Mouse (Mus musculus) bone marrow, adult 2 months (tissue): ENCODE measurements around the gene Arhgap22. TPM values are rescaled to one million over a fixed set of nuclear protein-coding genes. Genes with fewer than 3 reads are reported as not detected.
A peak's percentile ranks its signal among the peaks of the same experiment; 100 is the strongest.

Experiments
- H3K27ac ChIP-seq: fragments of 200-500 bp; 2 replicates; pipeline ENCODE4 v1.5.1; 2012; ENCODE audit warnings: low read depth, mild to moderate bottlenecking, control low read depth, inconsistent platforms, low read length; ENCODE audit not compliant: control insufficient read depth, poor library complexity, insufficient read depth
- H3K4me1 ChIP-seq: fragments of 200-500 bp; 2 replicates; pipeline ENCODE4 v1.6.1; 2011; ENCODE audit warnings: low read length; ENCODE audit not compliant: control insufficient read depth, insufficient read depth
- H3K4me3 ChIP-seq: fragments of 200-500 bp; replicated peaks from 2 replicates; pipeline ENCODE3; 2011; ENCODE audit warnings: mild to moderate bottlenecking, low read depth, low read length, control low read depth; ENCODE audit not compliant: control insufficient read depth
- CTCF ChIP-seq: fragments of 200-500 bp; IDR thresholded peaks from 2 replicates; pipeline ENCODE4 v1.5.1; 2011; ENCODE audit warnings: low read length, control low read depth; ENCODE audit not compliant: control insufficient read depth, insufficient read depth
- POLR2A ChIP-seq: fragments of 200-500 bp; IDR thresholded peaks from 2 replicates; pipeline ENCODE4 v1.6.1; 2011; ENCODE audit warnings: low read depth, mild to moderate bottlenecking, control low read depth, low read length, borderline replicate concordance; ENCODE audit not compliant: control insufficient read depth
- WGBS: fragments of 180-500 bp; shearing (Covaris S2); methylation state at CpG from one replicate; pipeline ENCODE4 v1.1.7; 2018; 5-methylcytosine and 5-hydroxymethylcytosine counted together
- polyA plus RNA-seq: library from polyadenylated mRNA; stranded (reverse); fragments of >200 nt; gene quantifications from 2 replicates; pipeline ENCODE4 v1.2.4, GENCODE M21; 2011; ENCODE audit warnings: low replicate concordance; ENCODE audit not compliant: missing spikeins, insufficient read depth, insufficient read length

Gene Arhgap22
- polyA plus RNA-seq, 1 experiment: 1.3 TPM

- WGBS: 62% methylated on average over 10 of the region's 10 CpGs
- Histone ChIP-seq H3K27ac (peak overlapping the region; percentile 95), H3K4me3 (no peak overlapping the region), H3K4me1 (peaks cover 6% of the 10 kb centered on the region)
- TF ChIP-seq CTCF: no peak
Observed at GRCm38 (mm10) chr14:33189230-33189629, 24.6 kb upstream of the Arhgap22 start.

DNA sequence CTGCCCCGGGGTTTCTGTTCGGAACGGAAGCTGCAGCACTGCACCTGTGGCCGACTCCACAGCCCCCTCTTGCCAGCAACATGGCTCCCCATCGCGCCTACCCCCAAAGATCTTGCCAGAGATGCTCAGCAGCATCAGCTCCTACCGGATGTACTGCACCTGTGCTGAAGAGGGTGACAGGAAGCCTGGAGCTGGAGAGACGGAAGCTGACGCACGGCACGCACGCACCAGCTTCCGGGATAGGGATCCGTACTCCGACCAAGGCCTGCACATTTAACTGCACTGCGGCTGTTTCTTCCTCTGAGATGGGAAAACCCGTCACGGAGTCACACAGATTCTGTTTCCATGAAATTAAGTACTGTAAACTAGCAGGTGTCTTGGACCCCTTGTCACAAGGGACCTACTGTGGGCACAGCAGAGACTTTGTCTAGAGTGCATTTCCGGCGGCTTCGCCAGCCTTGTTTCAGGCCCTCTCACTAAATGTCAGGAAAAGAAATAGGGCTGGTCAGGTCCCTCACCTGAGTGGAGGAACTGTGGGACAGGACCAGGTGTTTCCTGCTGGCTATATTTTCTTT is 23.9 kb upstream of the Arhgap22 start:
- peak overlapping the region; percentile 95 for H3K27ac ChIP-seq
- H3K4me3 ChIP-seq: peak overlapping the region; percentile 5
- WGBS: 77% methylated on average over 21 of the region's 21 CpGs
- peaks cover 4% of the 10 kb centered on the region for H3K4me1 ChIP-seq
- TF ChIP-seq POLR2A (no peak), CTCF (no peak)

- WGBS: 9% methylated on average over 1 of the region's 1 CpGs
- Histone ChIP-seq H3K27ac (peak overlapping the region; percentile 50; the same call in 1 of the 2 replicates), H3K4me3 (no peak overlapping the region), H3K4me1 (peaks cover 7% of the 10 kb centered on the region)
- TF ChIP-seq POLR2A (no peak), CTCF (no peak)
Observed at GRCm38 (mm10) chr14:33190646-33191045, 23.2 kb upstream of the Arhgap22 start.

- Histone ChIP-seq H3K4me3 (no peak overlapping the region), H3K27ac (peak overlapping the region; percentile 90), H3K4me1 (peaks cover 5% of the 10 kb centered on the region)
- no peak for TF ChIP-seq POLR2A
- no peak for TF ChIP-seq CTCF
Observed at GRCm38 (mm10) chr14:33193762-33194161, 20.1 kb upstream of the Arhgap22 start.

DNA sequence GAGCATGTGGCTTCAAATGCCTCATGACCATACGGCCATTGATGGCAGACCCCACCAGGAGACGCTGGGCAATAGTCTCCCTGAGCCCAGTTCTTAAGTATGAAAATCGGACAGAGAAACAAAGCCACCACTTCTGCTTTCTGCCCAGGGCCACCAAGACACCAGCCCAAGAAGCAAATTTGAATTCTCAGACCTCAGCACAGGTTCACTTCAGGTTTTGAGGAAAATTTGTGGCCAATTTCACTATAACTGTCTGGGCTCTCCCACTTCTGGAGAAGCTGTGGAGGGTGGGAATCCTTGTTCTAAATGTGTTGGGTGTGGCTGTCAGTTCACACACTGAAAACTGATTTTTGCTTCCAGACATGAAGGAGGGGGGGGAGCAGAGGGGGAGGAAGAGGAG is 19.6 kb upstream of the Arhgap22 start:
- Histone ChIP-seq H3K4me1 (peaks cover 5% of the 10 kb centered on the region), H3K4me3 (no peak overlapping the region), H3K27ac (peak overlapping the region; percentile 90)
- TF ChIP-seq CTCF: no peak
- TF ChIP-seq POLR2A: no peak
- WGBS: 3% methylated on average over 3 of the region's 3 CpGs

DNA sequence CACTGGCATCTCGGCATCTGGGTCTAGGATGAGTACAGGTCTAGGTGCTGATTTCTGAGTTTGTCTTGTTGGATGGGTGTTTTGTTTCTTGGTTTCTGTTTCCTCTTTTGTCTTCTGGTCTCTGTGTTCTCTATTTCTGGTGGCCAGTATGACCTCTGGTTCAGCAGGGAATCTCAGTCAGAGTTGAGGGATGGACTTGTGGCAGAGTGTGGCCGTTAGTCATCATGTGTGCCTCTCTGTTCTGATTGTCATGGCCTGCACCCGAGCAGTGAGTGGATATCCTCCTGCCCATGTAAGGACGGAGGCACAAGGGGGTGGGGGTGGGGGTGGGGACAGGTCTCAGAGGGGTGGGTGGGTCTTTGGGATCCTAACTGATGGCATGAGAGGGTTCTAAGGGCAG is 11.7 kb upstream of the Arhgap22 start:
- TF ChIP-seq CTCF (no peak), POLR2A (no peak)
- Histone ChIP-seq H3K4me1 (no peaks in the 10 kb centered on the region; the same call in 1 of the 2 replicates), H3K27ac (no peak overlapping the region), H3K4me3 (no peak overlapping the region)
- WGBS: 68% methylated on average over 4 of the region's 4 CpGs

DNA sequence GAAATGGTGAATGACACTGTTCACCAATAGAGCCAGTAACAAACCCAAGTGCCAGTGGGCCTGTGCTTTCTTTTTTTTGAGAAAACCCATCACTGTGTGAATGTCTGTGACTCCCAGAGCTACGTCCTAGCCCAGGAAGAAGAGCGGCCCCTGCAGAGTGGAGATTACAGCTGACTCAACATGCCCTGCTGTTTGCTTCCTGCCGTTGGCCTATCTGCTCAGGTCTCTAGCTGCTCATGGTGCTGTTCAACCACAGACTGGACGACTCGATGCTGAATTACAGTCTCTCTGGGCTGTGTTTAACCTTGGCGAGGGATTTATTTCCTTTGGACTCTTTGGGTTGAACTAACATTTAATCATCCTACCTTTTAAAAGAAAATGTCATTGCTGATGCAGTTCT is 10.9 kb upstream of the Arhgap22 start:
- TF ChIP-seq CTCF: no peak
- no peak for TF ChIP-seq POLR2A
- H3K4me3 ChIP-seq: no peak overlapping the region
- no peak overlapping the region for H3K27ac ChIP-seq
- H3K4me1 ChIP-seq: no peaks in the 10 kb centered on the region; the same call in 1 of the 2 replicates
- 15% methylated on average over 6 of the region's 6 CpGs for WGBS

GRCm38 (mm10) chr14:33203777-33204176 is 10.0 kb upstream of the Arhgap22 start:
- no peaks in the 10 kb centered on the region; the same call in 1 of the 2 replicates for H3K4me1 ChIP-seq
- TF ChIP-seq CTCF: no peak
- TF ChIP-seq POLR2A: no peak
- H3K27ac ChIP-seq: no peak overlapping the region
- no peak overlapping the region for H3K4me3 ChIP-seq
- WGBS: 50% methylated on average over 14 of the region's 14 CpGs

- no peak overlapping the region for H3K27ac ChIP-seq
- WGBS: 50% methylated on average over 23 of the region's 24 CpGs
- no peak overlapping the region for H3K4me3 ChIP-seq
Observed at GRCm38 (mm10) chr14:33205280-33205965, 8.4 kb upstream of the Arhgap22 start.

More at GRCm38 (mm10) chr14:33205280-33205965, 8.4 kb upstream of the Arhgap22 start:
- no peaks in the 10 kb centered on the region; the same call in 1 of the 2 replicates for H3K4me1 ChIP-seq
- TF ChIP-seq POLR2A (no peak), CTCF (peak; percentile 54)
